Mouse (Mus musculus): ENCODE data around the gene Fam243.

Gene Fam243

GRCm38 (mm10) chr16:92321341-92321740 is at the start of gene Fam243:
TSS of gene Fam243 (minus strand) at chr16:92321441.
- no peak for DNase-seq

- peak; percentile 49 for DNase-seq
Measured at GRCm38 (mm10) chr16:92369260-92369659, 48.0 kb upstream of the Fam243 start.

GRCm38 (mm10) chr16:92365477-92365876 is 44.2 kb upstream of the Fam243 start:
- DNase-seq = no peak

GRCm38 (mm10) chr16:92360711-92361110 is 39.5 kb upstream of the Fam243 start:
- DNase-seq = no peak

- DNase-seq = no peak
Measured at GRCm38 (mm10) chr16:92359229-92359628, 38.0 kb upstream of the Fam243 start, which contains the start of gene Kcne1. TSS of gene Kcne1 (minus strand) at chr16:92359468.

GRCm38 (mm10) chr16:92358734-92359133 is 37.5 kb upstream of the Fam243 start:
- DNase-seq = no peak

GRCm38 (mm10) chr16:92357566-92357965 is 36.3 kb upstream of the Fam243 start:
- peak; percentile 28 for DNase-seq

- no peak for DNase-seq
Measured at GRCm38 (mm10) chr16:92357023-92357422, 35.8 kb upstream of the Fam243 start.

GRCm38 (mm10) chr16:92355982-92356381 is 34.7 kb upstream of the Fam243 start:
- DNase-seq = no peak

- DNase-seq = no peak
Measured at GRCm38 (mm10) chr16:92355366-92355765, 34.1 kb upstream of the Fam243 start.

- DNase-seq = no peak
Measured at GRCm38 (mm10) chr16:92353897-92354296, 32.7 kb upstream of the Fam243 start.

GRCm38 (mm10) chr16:92353295-92353694 is 32.1 kb upstream of the Fam243 start:
- DNase-seq = no peak

GRCm38 (mm10) chr16:92348941-92349340 is 27.7 kb upstream of the Fam243 start:
- DNase-seq = no peak

- DNase-seq = no peak
Measured at GRCm38 (mm10) chr16:92346297-92346916, 25.2 kb upstream of the Fam243 start.

- no peak for DNase-seq
Measured at GRCm38 (mm10) chr16:92345177-92345576, 23.9 kb upstream of the Fam243 start.

- DNase-seq = peak; percentile 64
Measured at GRCm38 (mm10) chr16:92340612-92341511, 19.6 kb upstream of the Fam243 start.

GRCm38 (mm10) chr16:92336280-92336679 is 15.0 kb upstream of the Fam243 start:
- DNase-seq = peak; percentile 84

GRCm38 (mm10) chr16:92334600-92334999 is 13.4 kb upstream of the Fam243 start:
- DNase-seq = no peak

GRCm38 (mm10) chr16:92330966-92331365 is 9.7 kb upstream of the Fam243 start:
- DNase-seq = no peak

- no peak for DNase-seq
Measured at GRCm38 (mm10) chr16:92327911-92328310, 6.7 kb upstream of the Fam243 start.

GRCm38 (mm10) chr16:92325062-92325406 is 3.8 kb upstream of the Fam243 start:
- no peak for DNase-seq

- no peak for DNase-seq
Measured at GRCm38 (mm10) chr16:92324309-92325061, 3.2 kb upstream of the Fam243 start.

- no peak for DNase-seq
Measured at GRCm38 (mm10) chr16:92320361-92320760, 880 bp downstream of the Fam243 start.

Measured in kidney, adult 9 months (tissue).